Mouse (Mus musculus): ENCODE data around the gene Slc6a21.

GRCm38 (mm10) chr7:45264348-45264747, 13.0 kb upstream of the Slc6a21 start:
- TF ChIP-seq CTCF (IDR thresholded peaks at IDR 0.05; ENCODE audit: low read depth) (peak; percentile 46), EP300 (optimal IDR thresholded peaks at IDR 0.05) (no peak)

Measured in stomach, postnatal 0 days (tissue).